Mouse (Mus musculus): ENCODE measurements around the gene Yae1d1. TPM values are rescaled to one million over a fixed set of nuclear protein-coding genes. Genes with fewer than 3 reads are reported as not detected.

The Yae1d1 gene
- 57.1 and 63.3 TPM in 2 replicates for polyA plus RNA-seq (2015; fragmentation: Nextera tagmentation; extraction: Ambion mirVana)

DNA sequence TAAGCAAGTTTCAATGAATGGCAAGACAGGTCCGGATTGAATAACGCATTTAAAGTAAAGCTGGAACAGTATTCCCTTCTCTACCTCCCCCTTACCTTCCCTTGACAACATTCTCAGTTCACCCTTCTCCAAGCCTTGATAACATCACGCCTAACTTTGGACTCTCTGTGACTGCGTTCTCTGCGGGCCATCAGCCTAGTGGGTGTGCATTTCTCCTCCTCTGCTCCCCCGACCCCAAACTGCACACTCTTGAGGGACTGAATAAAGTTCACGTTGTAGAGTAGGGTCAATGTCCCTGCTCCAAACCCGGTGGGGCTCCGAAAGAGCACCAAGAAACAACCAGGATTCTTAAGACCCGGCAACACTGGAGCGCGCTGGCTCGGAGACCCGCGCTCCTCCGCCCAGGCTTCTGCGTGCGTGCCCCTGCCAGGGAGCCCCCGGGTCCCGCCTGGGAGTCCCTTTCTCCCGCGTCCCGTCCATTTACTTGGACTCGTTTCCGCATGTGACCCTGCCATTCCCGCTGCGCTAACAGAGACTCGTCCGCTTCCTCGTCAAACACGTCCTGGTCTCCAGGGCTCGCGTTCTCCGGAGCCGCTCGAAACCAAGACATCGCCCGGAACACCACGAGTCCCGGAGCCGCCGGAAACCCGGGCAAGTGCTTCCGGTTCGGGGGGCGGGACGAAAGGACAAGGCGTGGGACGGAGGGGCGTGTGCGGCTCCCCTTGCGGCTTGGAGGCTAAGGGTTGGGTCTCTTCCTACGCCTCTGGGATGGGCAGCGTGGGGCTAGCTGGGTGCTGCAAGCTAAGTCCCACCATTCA, at the start of gene Yae1d1:
TSS of gene Yae1d1 (minus strand) at position 653 of the 818 bp plus-strand sequence.

DNA sequence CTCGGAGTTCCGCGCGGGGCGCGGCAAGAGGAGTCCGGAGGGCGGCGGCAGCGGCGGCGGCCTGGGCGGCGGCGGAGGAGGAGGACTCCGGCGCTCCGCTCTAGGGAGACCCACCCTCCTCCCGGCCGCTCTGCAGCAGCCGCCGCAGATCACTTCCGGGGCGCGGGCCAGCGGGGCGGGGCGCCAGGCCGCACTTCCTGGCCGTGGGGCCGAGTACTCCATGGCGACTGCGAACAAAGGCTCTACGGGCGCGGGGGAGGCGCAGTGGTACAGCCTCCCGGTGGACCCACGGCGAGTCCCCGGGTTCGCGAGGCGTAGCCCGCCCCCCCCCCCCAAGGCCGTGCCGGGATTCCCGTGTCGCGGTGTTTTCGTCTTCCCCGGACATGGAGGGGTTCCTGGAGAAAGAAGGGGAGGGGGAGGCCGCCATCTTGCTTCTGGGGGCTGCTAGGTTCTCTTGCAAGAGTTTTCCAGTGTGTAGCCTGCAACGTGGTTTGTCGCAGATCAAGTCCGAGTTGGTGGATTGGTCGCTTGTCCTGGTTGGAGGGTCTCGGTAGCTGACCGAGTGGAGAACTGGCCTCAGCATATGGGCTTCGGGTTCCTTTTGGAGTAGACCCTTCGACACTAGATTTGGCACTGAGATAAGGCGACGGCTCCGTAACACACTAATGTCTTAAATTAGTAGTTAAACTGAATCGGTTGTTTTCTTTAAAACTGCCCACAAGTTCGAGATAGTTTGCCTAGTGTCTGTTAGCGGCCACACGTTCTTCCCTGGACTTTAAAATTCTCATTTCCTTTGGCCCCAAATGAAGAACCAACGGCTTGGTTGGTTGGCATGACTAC, 48.9 kb downstream of the Yae1d1 start, which contains the start of gene Rala:
TSS of gene Rala (minus strand) at position 162 of the 840 bp plus-strand sequence.

Other genes with a start within 250 kb of the Yae1d1 start
- gene Cdk13, start 188.3 kb downstream of the Yae1d1 start, polyA plus RNA-seq (2015; fragmentation: Nextera tagmentation; extraction: Ambion mirVana): 12.6 and 15.7 TPM in 2 replicates
- 89.9 and 91.8 TPM in 2 replicates for gene Rala, start 49.1 kb downstream of the Yae1d1 start, polyA plus RNA-seq (2015; fragmentation: Nextera tagmentation; extraction: Ambion mirVana)

Data from adrenal gland, postnatal 0 days (tissue).